Mouse (Mus musculus): ENCODE data around the gene C130026I21Rik. TPM values are rescaled to one million over a fixed set of nuclear protein-coding genes. Genes with fewer than 3 reads are reported as not detected.
"Not testable (repeated sequence)": the region's sequence is repeated elsewhere in the genome, so short reads cannot be mapped to it uniquely, and the experiment has no call there.

Gene C130026I21Rik
- polyA plus RNA-seq, 1 experiment from 2014 or later = not detected

DNA sequence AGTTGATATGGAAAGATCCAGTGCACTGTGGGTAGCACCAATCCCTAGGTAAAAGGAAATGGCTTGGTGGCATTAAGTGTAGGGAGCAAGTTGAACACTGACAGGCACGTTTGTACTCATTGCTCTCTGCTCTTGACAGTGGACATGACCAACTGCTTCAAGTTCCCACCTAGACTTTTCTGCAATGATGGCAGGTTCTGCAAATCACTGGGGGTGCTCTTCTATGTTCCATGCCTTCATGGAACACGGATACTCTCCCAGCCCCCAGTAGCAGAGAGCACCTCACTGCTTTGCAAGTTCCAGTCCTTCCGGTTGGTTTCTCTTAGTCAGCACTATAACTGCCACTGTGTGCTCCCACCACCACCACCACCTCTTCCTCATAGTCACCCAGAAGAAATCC, 156.3 kb downstream of the C130026I21Rik start:
- not testable (repeated sequence) for H3K27me3 ChIP-seq; H3K27ac ChIP-seq; H3K4me1 ChIP-seq; H3K36me3 ChIP-seq (replicated peaks); H3K4me3 ChIP-seq (replicated peaks); H3K4me2 ChIP-seq; H3K9me3 ChIP-seq; H3K9ac ChIP-seq
- WGBS = 85% methylated on average over 3 of the region's 3 CpGs
- ATAC-seq (ENCODE audit: low FRiP score) = peak; percentile 55; the same call in 1 of the 2 replicates

DNA sequence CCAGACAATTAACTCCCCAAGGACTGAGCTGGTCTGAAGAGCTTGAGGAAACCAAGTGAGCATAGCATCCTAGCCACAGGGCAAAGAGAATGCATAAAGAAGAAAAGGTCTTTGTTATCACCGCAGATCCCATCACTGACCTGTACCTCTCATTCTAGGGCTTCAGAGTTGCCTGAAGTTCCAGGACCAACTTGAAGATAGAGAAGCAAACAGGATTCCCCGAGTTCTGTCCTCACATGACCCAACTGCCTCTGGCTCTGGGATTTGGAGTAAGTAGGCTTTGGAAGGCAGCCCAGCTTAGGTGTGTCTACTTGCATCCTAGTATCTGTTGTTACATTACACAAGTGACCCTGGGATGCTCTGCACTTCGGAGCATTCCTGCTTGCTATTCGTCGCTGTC, 157.5 kb downstream of the C130026I21Rik start:
- not testable (repeated sequence) for H3K9ac ChIP-seq; H3K4me3 ChIP-seq (replicated peaks); H3K4me2 ChIP-seq; H3K27me3 ChIP-seq; H3K9me3 ChIP-seq; H3K4me1 ChIP-seq; H3K27ac ChIP-seq; ATAC-seq (ENCODE audit: low FRiP score); H3K36me3 ChIP-seq (replicated peaks)
- WGBS = 71% methylated on average over 2 of the region's 5 CpGs

DNA sequence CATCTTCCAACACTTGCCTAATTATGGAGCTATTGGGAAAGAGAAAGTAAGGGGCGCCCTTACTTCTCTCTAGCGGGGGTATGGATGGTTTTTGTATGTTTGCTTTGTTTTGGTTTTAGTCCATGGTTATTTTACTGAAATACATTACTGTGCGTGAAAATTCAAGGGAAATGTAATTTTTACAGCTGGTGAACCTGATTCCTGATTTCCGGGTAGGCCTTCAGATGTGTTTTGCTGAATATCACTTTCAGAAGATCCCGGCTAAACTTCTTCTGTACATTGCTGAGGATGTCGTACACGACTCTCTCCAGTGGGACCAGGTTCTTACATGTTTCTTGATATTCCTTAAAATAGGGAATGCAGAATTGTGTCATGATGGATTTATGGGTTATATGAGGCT, 158.1 kb downstream of the C130026I21Rik start:
- H3K27ac ChIP-seq = not testable (repeated sequence)
- whole genome bisulfite sequencing = 87% methylated on average over 7 of the region's 7 CpGs

DNA sequence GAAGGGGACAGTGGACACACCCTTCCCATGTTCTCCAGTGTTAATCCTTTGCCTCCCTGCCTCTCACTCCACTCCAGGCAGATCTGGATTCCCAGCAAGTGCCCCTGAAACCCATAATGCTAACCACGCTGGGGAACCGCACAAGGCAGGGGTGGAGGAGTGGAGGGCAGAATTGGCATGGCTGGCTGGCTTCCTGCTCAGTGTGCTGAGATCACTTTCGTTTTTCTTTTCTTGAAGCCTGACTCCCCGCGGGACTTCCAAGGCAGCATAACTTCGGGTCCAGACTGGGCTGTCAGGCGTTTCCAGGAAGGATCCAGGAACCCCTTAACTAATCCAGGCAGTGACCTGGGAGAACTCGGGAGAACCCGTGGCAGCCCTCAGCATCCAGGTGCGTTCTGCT, 158.8 kb downstream of the C130026I21Rik start:
- H3K36me3 ChIP-seq (replicated peaks); H3K9me3 ChIP-seq; ATAC-seq (ENCODE audit: low FRiP score); H3K27ac ChIP-seq; H3K27me3 ChIP-seq; H3K4me3 ChIP-seq (replicated peaks); H3K4me2 ChIP-seq; H3K9ac ChIP-seq; H3K4me1 ChIP-seq: not testable (repeated sequence)
- 75% methylated on average over 10 of the region's 10 CpGs for WGBS

More for the DNA sequence above, 158.1 kb downstream of the C130026I21Rik start:
- not testable (repeated sequence) for ATAC-seq (ENCODE audit: low FRiP score); H3K36me3 ChIP-seq (replicated peaks); H3K4me3 ChIP-seq (replicated peaks); H3K27me3 ChIP-seq; H3K9ac ChIP-seq; H3K4me1 ChIP-seq; H3K9me3 ChIP-seq; H3K4me2 ChIP-seq

DNA sequence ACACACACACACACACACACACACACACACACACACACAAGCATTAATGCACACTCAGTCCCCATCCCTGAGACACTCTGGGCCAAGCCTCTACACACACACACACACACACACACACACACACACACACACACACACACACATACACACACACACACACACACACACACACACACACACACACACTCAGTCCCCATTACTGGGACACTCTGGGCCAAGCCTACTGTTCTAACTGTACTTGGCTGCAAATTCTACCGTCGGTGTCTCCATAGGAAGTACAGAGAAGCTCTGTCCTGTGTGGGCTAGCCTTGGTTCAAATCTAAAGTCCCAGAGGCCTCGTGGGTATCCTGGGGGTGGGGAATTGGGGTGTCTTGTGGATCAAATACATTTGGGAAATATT, 159.5 kb downstream of the C130026I21Rik start:
- not testable (repeated sequence) for H3K4me2 ChIP-seq; H3K9me3 ChIP-seq; H3K4me1 ChIP-seq; ATAC-seq (ENCODE audit: low FRiP score); H3K27ac ChIP-seq; H3K9ac ChIP-seq; H3K4me3 ChIP-seq (replicated peaks); H3K27me3 ChIP-seq; H3K36me3 ChIP-seq (replicated peaks)
- 73% methylated on average over 3 of the region's 3 CpGs for WGBS

DNA sequence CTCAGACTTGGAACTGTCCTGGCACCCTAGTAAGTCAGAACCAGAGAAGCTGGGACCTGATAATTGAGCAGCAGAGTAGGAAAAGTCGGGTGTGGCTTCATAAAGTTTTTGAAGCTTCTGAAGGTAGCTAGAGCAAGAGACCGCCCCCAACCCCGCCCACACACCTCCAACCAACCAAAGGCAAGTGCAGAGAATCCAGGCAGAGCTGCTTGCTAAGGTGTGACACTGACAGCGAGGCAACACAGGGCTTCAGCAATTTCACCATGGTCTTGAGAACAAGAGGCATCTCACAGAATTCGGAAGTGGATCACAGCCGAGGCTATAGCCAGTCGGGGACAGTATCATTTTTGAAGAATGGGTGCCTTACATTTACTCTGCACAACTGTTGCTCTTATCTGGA, 160.6 kb downstream of the C130026I21Rik start, which contains the start of gene A530032D15Rik:
Gene A530032D15Rik (minus strand): TSS at position 101 of the 400 bp plus-strand sequence.
- H3K4me2 ChIP-seq; H3K27me3 ChIP-seq; H3K4me1 ChIP-seq; H3K27ac ChIP-seq; H3K36me3 ChIP-seq (replicated peaks); ATAC-seq (ENCODE audit: low FRiP score); H3K4me3 ChIP-seq (replicated peaks); H3K9me3 ChIP-seq; H3K9ac ChIP-seq: not testable (repeated sequence)
- WGBS = 100% methylated on average over 1 of the region's 7 CpGs

DNA sequence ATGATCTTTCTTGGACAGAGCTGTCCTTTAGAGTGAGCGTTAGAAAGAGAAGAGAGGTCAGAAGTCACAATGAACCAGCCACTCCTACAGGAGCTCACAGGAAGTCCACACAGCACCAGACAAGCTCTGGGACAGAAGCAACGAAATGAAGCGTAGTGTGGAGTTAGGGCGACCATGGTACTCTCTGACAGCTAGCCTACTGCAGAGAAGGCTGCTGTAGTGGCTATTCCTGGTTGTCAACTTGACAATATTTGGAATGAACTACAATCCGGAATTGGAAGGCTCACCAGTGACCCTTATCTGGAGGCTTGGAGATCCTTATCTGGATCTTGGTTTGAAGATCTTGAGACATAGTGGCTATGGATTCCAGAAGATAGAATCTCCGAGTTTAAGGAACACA, 164.4 kb downstream of the C130026I21Rik start:
- H3K36me3 ChIP-seq (replicated peaks); H3K4me2 ChIP-seq; H3K4me1 ChIP-seq; ATAC-seq (ENCODE audit: low FRiP score); H3K9ac ChIP-seq; H3K27ac ChIP-seq; H3K27me3 ChIP-seq; H3K9me3 ChIP-seq; H3K4me3 ChIP-seq (replicated peaks): not testable (repeated sequence)
- WGBS = 74% methylated on average over 5 of the region's 6 CpGs

DNA sequence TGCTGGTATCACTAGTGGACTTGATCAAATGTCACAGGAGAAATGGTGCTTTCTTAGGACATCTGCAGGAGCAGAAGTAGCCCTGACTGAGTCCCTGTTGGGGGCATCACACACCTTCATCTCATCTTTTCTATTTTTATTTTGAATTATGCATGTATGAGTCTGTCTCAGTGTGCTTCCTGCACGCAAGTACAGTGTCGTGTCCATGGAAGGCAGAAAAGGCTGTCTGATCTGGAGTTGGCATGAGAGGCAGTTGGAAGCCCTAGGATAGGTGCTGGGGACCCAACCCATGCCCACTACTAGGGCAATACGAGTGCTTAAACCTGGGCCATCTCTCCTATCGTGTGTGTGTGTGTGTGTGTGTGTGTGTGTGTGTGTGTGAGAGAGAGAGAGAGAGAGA, 165.0 kb downstream of the C130026I21Rik start:
- ATAC-seq (ENCODE audit: low FRiP score); H3K27me3 ChIP-seq; H3K36me3 ChIP-seq (replicated peaks); H3K4me1 ChIP-seq; H3K9me3 ChIP-seq; H3K4me2 ChIP-seq; H3K27ac ChIP-seq; H3K4me3 ChIP-seq (replicated peaks); H3K9ac ChIP-seq: not testable (repeated sequence)
- WGBS = 82% methylated on average over 4 of the region's 4 CpGs

DNA sequence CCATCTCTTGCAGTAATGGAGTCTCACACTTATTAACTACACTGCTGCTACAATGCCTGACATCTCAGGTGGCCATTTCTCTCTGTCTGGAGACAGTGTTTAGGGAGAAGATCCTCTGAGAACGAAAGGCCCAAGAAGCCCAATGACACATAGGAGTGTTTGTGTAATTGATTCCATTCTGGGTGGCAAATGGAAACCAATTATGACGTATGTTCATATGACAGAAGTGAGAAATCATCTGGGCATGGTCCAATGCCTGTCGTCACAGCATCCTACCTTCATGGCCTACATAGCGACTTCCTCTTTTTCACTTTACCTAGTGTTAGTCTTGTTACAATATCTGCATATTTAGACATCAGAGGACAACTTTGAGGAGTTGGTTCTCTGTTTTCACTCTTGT, 168.6 kb downstream of the C130026I21Rik start:
- not testable (repeated sequence) for H3K9ac ChIP-seq; ATAC-seq (ENCODE audit: low FRiP score)
- 85% methylated on average over 4 of the region's 4 CpGs for WGBS

DNA sequence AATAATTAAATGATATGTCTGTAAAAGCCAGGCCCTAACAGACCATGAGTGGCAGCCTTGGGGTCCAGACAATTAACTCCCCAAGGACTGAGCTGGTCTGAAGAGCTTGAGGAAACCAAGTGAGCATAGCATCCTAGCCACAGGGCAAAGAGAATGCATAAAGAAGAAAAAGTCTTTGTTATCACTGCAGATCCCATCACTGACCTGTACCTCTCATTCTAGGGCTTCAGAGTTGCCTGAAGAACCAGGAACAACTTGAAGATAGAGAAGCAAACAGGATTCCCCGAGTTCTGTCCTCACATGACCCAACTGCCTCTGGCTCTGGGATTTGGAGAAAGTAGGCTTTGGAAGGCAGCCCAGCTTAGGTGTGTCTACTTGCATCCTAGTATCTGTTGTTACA, 170.5 kb downstream of the C130026I21Rik start, which contains the start of gene Gm10553:
Gene Gm10553 (plus strand): TSS at position 301 of the 400 bp plus-strand sequence.
- not testable (repeated sequence) for H3K27ac ChIP-seq; H3K9me3 ChIP-seq; H3K4me3 ChIP-seq (replicated peaks); ATAC-seq (ENCODE audit: low FRiP score); H3K36me3 ChIP-seq (replicated peaks); H3K27me3 ChIP-seq; H3K4me1 ChIP-seq; H3K9ac ChIP-seq; H3K4me2 ChIP-seq
- 65% methylated on average over 1 of the region's 1 CpGs for WGBS

More for the DNA sequence above, 168.6 kb downstream of the C130026I21Rik start:
- H3K4me2 ChIP-seq; H3K27me3 ChIP-seq; H3K4me3 ChIP-seq (replicated peaks); H3K36me3 ChIP-seq (replicated peaks); H3K4me1 ChIP-seq; H3K27ac ChIP-seq; H3K9me3 ChIP-seq: not testable (repeated sequence)

DNA sequence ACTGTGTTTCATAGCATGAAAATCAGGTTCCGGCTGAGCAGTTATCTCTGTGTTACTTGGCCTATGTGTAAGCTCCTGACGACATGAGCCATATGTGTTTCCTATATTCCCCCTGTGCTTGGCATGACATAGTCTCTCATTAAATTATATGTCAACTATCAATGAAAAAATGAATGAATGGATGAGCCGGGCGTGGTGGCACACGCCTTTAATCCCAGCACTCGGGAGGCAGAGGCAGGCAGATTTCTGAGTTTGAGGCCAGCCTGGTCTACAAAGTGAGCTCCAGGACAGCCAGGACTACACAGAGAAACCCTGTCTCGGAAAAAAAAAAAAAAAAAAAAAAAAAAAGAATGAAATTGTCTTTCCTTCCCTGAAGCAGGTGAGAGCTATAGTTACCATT, 171.3 kb downstream of the C130026I21Rik start:
- not testable (repeated sequence) for H3K27me3 ChIP-seq; H3K36me3 ChIP-seq (replicated peaks); ATAC-seq (ENCODE audit: low FRiP score); H3K9me3 ChIP-seq; H3K27ac ChIP-seq; H3K4me3 ChIP-seq (replicated peaks); H3K4me1 ChIP-seq; H3K4me2 ChIP-seq; H3K9ac ChIP-seq
- 74% methylated on average over 7 of the region's 7 CpGs for WGBS

DNA sequence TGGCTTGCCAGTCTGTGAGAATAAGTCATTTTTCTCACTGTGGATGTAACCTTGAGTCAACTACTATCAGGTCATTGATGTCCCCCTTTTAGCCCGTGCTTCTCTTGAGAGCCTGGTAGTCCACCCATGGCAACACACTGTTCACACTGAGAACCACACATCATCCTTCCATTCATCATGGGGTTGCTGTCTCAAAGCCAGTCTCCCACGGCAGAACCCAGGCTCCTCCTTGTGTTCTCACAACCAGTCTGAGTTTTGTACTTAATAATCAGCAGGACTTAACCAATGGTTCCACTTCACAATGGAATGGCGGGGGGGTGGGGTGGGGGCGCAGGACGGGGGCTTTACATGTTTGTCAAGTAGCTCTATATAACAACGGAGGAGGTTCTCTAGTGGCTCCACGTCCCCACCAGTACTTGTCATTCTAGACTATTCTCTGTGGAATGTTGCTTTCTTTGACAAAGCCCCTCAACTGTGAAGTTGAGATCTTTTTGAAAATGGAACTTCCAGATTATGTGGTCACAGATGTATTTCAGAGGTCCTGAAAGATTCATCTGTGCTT, 177.3 kb downstream of the C130026I21Rik start:
- H3K27ac ChIP-seq; ATAC-seq (ENCODE audit: low FRiP score); H3K27me3 ChIP-seq; H3K4me2 ChIP-seq; H3K36me3 ChIP-seq (replicated peaks); H3K9me3 ChIP-seq; H3K4me1 ChIP-seq; H3K4me3 ChIP-seq (replicated peaks); H3K9ac ChIP-seq: not testable (repeated sequence)
- WGBS = 81% methylated on average over 6 of the region's 7 CpGs

DNA sequence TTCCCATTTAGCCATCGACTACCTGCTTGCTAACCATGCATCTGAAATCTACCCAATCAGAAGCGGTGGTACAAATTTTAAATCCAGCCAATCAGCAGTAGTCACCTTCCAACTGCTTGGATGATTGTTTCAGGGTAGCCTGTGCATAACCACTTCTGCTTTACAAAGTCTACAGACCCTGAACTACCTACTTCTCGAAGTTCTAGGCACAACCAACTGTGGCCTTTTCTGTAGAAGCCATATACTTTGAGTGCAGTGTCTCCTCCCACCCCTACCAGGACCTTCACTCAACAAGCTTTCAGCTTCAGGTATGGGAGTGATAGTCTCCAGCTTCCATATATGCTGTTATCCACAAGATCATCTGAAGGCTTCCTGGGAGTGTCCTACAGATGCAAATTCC, 178.2 kb downstream of the C130026I21Rik start:
- H3K27ac ChIP-seq; ATAC-seq (ENCODE audit: low FRiP score); H3K4me3 ChIP-seq (replicated peaks); H3K9ac ChIP-seq; H3K27me3 ChIP-seq; H3K4me1 ChIP-seq; H3K4me2 ChIP-seq; H3K9me3 ChIP-seq; H3K36me3 ChIP-seq (replicated peaks): not testable (repeated sequence)
- 48% methylated on average over 1 of the region's 3 CpGs for WGBS
